Mouse (Mus musculus) retina, postnatal 7 days (tissue): ENCODE measurements around the gene Dnajc2.

Experiments used
- DNase-seq: peaks from one replicate; pipeline ENCODE4 v3.0.0-alpha.2; 2012; ENCODE audit warnings: low read depth, low spot score

Gene Dnajc2

DNA sequence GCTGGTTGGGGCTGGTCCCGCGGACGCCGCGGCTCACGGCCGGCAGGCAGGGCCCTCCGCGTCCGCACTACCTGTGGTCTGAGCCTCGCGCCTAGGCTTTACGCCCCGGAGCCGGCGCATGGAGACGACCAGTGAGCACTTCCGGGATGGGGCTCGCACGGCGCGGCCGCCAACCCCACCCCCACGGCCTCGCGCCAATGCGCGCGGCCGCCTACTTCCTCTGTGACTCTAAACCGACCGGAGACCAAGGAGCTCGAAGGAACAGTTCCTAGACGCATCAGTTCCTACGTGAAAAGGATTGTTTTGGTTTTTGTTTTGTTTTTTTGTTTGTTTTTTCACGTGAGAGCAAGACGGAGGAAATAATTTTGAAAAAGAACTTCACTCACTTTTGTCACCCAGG, at the start of gene Dnajc2, which contains the start of gene Psmc2:
Gene Dnajc2 (minus strand): TSS at position 199 of the 400 bp plus-strand sequence.
Gene Psmc2 (plus strand): TSS at position 231 of the 400 bp plus-strand sequence.
- peak; percentile 87 for DNase-seq

DNA sequence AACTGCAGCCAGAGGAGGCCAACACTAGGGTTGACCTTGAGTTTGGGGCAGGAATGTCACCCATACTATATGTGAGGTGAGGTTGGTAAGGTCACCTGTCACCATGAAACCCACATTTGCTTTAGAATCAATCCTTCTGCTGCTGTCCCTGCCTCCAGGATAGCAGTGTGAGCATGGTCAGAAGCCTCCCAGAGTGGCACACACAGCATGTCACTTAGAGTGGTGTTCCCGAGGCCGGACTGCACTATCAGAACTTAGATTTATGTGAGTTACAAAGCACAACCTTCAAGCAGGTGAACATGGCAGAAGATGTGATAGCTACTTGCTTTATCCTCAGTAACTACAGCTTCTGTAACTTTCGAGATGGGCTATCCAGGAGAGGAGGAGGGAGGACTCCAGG, 46.7 kb upstream of the Dnajc2 start:
- DNase-seq: no peak

DNA sequence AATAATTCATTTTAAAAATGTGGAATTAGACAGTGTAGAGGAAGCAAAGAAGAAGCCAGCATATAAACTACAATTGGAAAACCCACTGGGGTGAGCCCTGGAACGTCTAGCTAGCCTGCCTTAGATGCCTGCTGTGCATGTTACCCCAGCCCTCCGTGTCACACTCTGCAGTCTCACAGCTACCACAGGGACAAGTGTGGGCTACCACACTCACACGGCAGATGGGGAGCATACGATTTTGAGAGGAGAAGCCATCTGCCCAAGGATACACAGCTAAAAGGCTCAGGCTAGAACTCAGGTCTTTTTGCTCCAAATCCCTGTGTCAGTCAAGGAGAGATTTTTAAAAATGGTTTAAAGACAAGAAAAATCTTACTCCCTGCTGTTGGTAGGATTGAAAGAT, 43.8 kb upstream of the Dnajc2 start:
- no peak for DNase-seq

DNA sequence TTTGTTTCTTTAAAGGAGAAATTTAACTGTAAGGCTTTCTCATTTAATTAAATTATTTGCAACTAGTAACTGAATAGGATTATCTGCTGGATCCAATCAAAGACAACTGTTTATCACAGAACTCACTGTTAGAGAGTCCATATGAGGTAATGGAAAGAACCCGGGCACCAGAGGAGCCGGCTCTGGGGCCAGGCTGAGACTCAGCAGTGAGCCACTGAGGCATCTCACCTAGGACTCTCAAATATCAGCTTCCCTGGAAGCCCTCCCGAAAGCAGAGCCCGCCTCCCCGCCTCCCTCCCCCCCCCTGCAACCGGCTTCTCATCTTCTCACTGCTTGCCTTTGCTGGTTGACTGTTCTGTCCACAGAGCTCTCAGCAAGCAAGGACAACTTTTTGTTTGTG, 42.6 kb upstream of the Dnajc2 start:
- DNase-seq: no peak

DNA sequence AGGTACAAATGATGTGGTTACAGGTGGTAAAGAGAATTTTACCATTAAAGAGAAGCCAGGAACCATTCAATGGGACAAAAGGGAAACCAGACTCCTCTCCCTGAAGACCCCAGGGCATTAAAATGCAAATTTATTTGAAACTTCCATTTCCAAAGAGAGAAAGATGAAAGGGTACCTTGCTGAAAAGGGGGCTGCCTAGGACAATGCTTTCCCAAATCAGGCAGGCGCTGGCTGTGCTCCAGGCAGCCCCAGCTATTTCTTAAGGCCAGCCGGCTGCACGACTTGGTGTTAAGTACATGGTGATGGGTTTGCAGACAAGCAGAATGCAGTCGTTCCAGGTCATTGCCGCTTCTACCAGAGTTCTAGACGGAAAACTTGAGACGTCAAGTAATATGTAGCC, 41.3 kb upstream of the Dnajc2 start:
- no peak for DNase-seq

DNA sequence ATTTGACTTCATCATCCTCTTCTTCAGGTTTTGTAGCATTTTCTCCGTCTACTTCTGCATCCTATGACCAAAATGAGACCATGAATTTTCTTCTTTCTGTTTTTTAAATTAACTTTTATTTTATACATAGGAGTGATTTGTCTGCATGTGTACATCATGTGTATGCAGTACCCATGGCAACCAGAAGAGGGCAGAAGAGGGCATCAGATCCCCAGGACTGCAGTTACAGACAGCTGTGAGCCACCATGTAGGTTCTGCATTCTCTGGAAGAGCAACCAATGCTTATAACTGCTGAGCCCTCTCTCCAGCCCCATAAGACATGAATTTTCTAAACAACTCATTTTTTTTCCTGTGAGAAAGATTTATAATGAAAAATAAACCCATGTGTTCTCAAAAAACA, 28.9 kb upstream of the Dnajc2 start:
- no peak for DNase-seq

DNA sequence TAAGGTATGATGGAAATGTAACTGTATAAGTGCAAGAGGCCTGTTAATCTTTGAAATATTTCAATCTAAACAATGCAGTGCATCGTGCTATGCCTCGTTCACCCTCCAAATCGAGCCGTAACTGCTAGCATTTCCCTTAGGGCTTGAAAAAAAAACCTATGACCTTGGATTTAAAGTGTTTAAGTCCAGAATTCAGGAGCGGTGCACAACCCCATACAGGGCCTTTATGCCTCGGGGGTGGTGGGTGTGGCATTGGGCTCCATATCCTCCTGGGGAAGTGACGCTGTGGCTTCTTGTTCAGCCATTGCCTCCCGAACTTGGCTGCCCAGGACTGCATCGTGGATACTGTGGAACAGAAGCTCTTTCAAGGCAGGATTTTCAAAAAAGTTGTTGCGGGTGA, 25.9 kb upstream of the Dnajc2 start:
- no peak for DNase-seq

DNA sequence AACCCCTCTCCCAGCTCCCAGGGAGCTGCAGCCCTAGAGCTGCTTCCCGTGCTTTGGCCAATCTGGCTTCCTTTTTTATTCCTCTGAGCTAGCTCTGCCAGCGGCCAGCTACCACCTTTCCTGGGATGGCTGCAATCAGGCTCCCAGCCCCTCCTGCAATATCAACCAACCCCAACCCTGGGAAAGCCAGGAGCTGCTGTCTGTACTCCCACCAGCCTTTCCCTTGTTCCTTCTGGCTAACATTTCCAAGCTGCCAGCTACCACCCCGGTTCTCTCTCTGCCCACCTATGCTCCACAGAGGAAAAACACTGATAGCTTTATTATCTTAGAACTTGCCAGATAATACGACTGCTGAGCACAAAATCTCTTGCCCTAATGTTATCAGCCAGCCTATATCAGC, 19.8 kb upstream of the Dnajc2 start:
- DNase-seq: no peak

DNA sequence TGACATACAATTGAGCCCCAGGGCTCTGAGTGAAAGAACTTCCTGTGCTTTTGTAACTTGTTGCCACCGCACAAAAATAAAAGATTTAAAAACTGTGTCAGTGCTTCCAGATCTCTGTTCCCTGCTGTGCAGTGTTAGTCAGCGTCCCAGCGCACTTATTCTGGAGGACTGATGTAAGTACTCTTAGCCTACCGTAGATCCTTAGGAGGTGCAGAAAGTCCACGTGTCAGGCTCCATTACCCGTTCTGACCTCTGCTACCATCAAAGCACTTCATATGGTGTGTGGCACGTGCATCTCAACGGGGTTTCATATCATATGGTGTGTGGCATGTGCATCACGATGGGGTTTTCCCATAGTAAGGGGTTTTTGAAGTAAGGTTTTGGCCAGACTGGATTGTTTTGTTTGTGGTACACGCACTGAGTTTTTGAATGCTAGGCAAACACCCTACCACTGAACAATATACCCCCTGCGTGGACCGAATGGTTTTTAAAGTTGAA, 18.7 kb upstream of the Dnajc2 start:
- DNase-seq: no peak

DNA sequence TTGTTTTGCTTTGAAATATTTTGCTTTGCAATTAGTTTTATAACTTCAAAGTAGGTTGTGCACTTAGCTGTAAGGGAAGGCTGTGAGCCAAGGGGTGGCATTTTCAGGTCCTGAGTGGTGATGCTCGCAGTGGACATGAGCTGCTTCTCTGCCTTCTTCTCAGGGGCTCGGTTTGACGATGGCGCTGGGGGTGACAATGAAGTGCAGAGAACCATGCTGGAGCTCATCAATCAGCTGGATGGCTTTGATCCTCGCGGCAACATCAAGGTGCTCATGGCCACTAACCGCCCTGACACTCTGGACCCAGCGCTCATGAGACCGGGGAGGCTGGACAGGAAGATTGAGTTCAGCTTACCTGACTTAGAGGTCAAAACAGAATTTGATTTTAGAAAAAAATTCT, 17.9 kb upstream of the Dnajc2 start:
- DNase-seq: no peak

DNA sequence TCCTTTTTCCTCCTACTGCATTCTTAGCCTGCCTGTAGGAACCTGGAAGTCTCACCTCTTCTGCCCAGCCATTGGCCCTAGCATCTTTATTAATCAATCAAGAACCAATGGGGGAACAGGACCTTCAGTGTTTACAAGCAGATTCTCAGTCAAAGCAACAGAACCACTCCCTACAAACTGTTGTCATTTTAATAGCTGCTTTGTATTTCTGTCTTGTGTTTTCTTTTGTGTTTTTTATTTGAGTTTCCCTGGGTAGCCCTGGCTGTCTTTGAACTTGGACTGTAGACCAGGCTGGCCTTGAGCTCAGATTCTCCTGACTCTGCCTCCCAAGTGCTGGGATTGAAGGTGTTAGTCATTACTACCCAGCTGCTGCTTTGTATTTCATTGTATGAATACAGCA, 7.1 kb upstream of the Dnajc2 start:
- DNase-seq: no peak

DNA sequence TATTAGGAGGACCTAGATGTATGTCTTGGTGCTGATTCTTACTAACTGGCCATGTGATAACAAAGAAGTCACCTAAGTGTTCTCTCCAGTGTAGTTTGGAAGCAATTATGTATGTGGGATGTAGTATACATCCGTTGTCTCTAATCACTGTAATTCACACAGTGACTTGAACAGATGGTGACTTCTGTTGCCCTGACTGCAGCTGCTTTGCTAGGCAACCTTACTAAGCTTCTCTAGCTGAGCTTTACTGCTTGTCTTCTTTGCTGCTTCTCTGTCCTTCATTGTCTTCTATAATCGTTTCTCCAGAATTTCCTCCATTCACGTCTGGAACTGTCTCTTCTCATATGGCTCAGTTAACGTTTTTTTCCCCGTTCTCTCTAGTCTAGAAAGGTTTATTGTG, 4.0 kb upstream of the Dnajc2 start:
- no peak for DNase-seq

DNA sequence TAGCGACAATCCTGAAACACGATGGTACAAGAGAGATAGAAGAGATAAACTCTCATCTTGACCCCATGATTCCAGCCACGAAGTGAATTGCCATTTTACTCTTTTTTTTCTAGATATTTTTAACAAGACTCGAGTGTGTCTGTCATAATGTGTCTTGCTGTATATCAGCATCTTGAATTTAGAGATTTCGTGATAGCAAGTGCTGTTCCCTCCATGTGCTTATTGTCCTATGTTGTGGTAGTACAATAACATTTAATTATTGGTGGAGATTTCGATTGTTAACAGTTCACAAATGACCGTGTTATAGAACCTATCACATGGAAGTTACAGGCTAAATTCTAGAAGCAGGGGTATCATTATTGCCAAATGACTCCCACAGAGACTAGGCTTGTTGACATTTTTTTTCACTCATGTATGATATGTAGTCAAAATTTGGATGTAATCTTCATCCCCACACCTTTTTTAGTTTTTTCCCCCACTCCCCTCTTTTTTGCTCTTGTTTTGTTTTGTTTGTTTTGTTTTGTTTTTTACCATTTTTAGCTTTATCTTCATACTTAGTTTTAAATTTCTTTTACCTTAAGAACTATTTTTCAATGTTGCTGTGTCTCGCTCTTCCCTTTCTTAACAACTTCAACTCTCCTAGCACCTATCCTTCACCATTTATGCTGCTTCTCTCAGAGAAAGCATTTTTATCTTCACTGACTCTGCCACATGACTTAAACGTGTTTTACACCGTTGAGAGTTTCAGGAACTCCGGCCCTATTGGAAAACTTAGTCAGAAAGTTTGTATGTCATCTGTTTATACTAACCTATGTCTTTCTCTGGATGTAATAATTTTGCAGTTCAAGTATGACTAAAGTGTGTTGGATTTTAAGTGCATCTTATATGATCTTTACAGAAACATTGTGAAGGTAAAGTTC, 2.4 kb upstream of the Dnajc2 start:
- no peak for DNase-seq

DNA sequence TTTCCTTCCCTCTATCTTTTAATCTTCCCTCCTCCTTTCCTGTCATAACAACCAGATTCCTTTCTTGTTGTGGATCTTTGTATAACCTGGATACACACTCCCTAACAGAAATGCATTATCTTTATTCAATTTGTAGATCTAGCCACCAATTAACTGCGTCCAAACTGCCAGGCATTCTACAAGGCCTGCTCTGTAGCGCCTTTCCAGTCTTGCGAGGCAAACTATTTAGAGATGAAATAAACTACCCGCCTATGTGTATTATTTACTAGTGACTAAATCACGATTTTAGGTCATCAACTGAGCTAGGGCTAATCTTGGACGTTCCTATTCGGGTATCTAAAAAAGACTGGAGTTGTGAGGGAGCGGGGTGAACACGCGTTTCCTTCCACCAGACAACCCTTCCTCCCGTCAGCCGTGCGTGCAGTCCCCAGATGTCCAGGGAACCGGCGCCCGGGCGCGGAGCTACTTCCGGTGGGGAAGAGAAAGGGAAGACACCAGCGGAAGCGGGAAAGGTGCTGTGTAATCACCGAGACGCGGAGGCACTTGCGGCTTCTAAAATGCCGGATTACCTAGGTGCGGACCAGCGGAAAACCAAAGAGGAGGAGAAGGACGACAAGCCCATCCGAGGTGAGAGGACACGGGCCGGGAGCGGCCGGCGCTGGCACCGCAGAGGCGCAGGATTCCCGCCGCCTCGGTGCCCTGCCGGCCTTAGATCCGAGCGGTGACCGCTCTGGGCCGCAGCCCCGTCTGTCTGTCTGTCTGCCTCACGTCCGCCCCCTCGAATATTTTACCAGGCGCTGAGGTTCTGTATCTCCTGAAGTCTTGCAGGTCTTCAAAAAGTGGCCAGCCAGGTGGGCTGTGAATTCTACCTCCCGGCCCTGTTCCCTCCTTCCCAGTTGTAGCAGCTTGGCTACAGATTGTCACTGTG, 1.5 kb upstream of the Dnajc2 start:
- DNase-seq: peak; percentile 88

DNA sequence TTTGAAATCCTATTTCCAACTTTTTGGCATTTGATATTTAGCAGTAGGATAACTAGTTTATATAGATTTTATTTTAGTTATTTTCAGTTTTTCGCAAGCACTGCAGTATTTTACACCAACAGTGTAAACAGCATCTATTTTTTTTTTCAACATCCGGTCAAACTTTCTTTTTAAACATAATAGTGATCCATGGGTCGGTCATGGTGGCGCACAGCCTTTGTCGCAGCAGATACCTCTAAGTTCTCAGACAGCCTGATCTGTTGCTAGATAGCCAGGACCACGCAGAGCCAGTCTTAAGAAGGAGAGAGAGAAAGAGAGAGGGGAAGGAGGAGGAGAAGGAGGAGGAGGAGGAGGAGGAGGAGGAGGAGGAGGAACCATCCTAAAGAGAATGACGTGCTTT, 725 bp upstream of the Dnajc2 start:
- no peak for DNase-seq

DNA sequence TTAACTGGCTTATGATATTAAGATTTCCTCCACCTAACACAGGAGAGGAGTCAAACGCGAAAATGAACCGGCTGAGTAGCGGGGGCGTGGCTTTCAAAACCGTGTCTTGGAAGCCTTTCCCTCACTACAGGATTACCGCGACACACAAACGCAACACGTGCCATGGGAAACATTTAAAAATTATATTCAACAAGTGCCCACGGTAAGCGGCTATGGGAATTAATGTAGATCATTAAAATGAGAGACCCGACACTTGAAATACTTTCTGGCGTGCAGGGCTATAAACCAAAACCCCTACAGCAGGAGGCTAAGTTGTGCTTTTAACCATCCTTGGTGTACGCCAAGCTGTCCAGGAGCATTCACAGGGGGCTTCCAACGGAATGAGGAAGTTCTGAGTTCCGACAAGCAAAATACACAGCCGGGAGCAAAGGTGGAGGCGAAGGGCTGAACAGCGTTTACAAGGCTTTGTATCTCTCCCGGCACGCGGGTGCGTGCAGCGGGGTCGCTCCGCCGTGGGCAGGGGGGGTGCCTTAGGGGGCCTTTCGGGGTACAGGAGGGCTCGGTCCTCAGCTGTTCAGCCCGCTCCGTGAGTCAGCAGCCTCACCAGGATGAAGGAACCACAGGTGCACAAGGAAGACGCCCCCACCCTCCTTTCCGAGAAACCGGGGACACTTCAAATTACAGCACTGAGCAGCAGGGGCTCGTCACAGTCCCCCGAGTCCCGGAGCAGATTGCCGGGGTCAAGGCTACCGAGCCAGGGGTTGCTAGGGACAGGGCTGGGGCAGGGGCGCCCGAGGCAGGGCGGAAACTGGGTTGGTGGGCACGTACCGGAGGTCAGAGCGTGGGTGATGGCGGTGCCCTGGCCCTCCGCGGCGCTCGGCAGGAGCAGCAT, 644 bp downstream of the Dnajc2 start:
- no peak for DNase-seq

DNA sequence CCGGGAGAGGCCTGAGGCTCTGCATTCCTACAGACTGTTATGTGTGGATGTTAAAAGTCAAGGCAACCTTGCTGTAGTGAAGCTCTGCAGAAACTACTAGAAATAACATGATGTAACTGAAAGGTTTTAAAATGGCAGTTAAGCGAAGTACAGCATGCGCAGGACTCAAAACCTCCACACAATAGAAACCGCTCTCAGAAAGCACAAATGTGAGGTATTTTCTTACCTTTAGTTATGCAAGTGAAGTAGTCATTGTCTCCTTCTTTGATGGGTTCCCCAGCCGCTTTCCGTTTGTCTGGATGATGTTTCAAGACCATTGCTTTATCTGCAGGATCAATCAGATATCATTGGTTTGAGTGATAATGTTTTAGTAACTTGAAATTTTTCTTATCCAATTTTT, 8.6 kb downstream of the Dnajc2 start:
- DNase-seq: no peak

DNA sequence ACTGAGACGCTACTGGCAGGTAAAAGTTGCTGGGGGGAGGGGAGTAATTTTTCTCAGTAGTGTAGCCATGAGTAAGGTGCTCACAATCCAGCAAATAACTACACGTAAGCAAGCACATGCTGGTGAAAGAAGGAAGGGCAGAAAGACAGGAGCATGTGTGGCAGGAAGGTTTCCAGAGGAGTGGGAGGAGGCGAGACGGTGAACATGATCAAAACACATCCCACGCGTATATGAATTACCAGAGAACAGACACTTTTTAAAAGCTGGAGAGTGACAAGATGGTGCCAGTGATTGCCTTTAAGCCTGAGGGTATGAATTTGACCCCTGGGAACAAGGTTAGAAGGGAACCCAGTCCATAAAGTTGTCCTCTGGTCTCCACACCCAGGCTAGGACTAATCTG, 15.2 kb downstream of the Dnajc2 start:
- DNase-seq: no peak

DNA sequence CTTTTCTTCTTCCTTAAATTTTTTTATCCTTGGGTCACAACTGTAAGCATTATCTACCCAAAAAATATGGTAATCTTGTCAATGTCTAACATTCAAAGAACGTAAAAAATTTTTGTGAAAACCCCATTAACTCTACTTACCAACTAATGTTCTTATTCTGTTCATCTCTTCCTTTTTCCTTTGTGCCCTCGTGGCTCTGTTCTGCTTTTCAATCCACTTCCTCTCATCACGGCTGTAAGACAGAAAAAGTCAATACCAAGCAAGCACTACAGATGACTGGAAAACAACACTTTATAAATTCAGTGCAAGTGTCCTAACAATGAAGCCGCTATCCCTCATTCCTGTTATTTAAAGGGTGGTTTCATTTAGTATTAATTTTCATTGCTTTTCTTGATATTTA, 16.5 kb downstream of the Dnajc2 start:
- no peak for DNase-seq

DNA sequence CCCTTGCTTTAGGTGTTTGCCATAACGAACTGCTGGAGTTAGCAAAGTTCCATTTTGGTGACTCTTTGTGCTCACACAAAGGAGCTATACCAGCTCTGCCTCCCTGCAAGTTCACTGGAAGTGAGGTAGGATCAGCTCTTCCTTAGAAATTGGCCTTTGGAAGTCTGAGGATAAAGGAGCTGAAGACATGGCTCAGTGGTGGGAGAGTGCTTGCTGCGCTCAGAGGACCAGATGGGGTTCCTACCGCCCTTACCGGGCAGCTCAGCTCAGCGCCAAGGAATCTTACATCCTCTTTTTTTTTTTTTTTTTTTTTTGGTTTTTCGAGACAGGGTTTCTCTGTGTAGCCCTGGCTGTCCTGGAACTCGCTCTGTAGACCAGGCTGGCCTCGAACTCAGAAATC, 39.1 kb downstream of the Dnajc2 start:
- no peak for DNase-seq

DNA sequence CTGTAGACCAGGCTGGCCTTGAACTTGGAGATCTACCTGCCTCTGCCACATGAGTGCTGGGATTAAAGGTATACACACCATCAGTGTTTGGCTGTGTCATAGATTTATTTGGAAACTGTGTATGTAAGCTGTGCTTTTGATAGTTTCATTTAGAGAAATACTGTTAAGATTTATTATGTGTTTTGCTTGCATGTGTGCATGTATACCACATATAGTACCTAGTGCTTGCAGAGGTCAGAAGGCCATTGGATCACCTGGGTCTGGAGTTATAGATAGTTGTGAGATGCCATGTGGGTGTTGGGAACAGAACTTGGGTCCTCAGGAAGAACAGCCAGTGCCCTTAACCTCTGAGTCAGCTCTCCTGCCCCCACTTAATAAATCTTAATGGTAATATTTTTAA, 40.4 kb downstream of the Dnajc2 start:
- DNase-seq: no peak
